Mouse (Mus musculus): Measurements from ENCODE around the gene Elp5.

Elp5 gene

GRCm38 (mm10) chr11:70014880-70015558, 32.7 kb upstream of the Elp5 start, which contains the start of gene Acadvl:
TSS of gene Acadvl (minus strand) at chr11:70015411.
- peak; percentile 78 to 83 for DNase-seq (ENCODE audit: low spot score in 2 of 2)

- no peak for DNase-seq (ENCODE audit: low spot score in 2 of 2)
These were observed 31.7 kb upstream of the Elp5 start for GRCm38 (mm10) chr11:70014051-70014450.

GRCm38 (mm10) chr11:70013408-70013807, 31.1 kb upstream of the Elp5 start:
- no peak for DNase-seq (ENCODE audit: low spot score in 2 of 2)

DNA sequence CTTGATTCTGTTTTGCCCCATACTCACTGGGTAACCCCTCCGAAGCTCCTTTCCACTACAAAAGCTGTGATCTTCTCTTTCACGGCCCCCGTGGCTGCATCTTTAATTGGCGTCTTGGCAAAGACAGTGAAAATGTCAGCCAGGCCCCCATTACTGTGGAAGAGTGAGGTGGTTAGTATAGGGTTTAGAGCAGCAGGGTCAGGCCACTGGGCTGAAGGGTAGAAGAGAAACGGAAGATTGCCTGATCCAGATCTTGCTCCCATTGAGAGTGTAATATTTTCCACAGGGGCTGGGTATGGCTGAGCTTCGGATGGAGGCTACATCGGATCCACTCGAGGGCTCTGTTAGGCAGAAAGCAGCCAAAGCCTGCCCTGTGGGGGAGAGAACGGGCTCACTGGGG, 30.6 kb upstream of the Elp5 start:
- DNase-seq (ENCODE audit: low spot score in 2 of 2): no peak

GRCm38 (mm10) chr11:70010961-70011360, 28.6 kb upstream of the Elp5 start:
- no peak for DNase-seq (ENCODE audit: low spot score in 2 of 2)

GRCm38 (mm10) chr11:70010548-70010947, 28.2 kb upstream of the Elp5 start:
- DNase-seq (ENCODE audit: low spot score in 2 of 2): no peak

- DNase-seq (ENCODE audit: low spot score in 2 of 2): no peak
These were observed 27.7 kb upstream of the Elp5 start for GRCm38 (mm10) chr11:70010033-70010432.

GRCm38 (mm10) chr11:70005521-70005920, 23.2 kb upstream of the Elp5 start:
- DNase-seq (ENCODE audit: low spot score in 2 of 2): peak in 1 of 2 experiments; percentile 45

- DNase-seq (ENCODE audit: low spot score in 2 of 2): no peak
These were observed 20.2 kb upstream of the Elp5 start for GRCm38 (mm10) chr11:70002471-70002870.

- peak; percentile 52 to 64 for DNase-seq (ENCODE audit: low spot score in 2 of 2)
These were observed 19.5 kb upstream of the Elp5 start for GRCm38 (mm10) chr11:70001865-70002264.

DNA sequence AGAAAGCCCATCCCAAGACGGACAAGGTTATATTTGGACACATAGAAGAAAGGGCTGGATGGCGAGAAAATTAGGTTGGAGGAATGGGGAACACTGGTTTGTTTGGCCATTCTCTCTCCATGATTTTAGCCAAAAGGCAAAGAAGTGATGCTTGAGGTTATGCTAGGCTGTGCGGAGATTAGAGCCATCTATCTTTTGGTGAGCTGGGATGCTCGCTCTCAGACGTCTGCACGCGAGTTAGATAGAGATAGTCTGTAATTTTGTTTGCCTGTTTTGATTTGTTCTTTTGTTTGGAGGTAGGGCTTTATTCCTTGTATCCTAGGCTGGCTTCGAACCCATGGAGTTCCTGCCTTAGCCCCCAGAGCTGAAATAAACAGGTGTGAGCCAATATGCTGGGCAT, 18.8 kb upstream of the Elp5 start:
- no peak for DNase-seq (ENCODE audit: low spot score in 2 of 2)

GRCm38 (mm10) chr11:70000396-70000898, 18.1 kb upstream of the Elp5 start, which contains the start of gene Dvl2:
TSS of gene Dvl2 (plus strand) at chr11:70000595.
- peak; percentile 86 to 88 for DNase-seq (ENCODE audit: low spot score in 2 of 2)

DNA sequence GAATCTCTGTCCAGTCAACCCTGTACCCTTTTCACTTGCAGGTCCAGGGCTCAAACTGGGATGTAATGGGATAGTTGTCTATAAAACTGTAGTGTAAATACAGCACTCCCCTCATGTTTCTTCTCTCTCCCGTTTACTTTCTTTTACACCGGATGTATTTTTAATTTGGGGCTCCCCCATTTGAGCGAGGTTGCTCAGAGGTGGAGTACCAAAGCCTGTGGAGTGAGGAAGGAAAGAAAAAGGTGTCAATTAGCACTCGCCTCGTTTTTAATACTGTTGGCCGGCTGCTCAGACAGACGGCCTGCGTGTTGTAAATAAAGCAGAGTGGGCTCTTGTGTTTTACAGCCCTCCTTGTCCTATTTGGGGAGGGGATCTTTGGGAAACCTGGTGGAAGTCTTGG, 17.3 kb upstream of the Elp5 start:
- DNase-seq (ENCODE audit: low spot score in 2 of 2): no peak

- no peak for DNase-seq (ENCODE audit: low spot score in 2 of 2)
These were observed 16.5 kb upstream of the Elp5 start for GRCm38 (mm10) chr11:69998567-69999491.

DNA sequence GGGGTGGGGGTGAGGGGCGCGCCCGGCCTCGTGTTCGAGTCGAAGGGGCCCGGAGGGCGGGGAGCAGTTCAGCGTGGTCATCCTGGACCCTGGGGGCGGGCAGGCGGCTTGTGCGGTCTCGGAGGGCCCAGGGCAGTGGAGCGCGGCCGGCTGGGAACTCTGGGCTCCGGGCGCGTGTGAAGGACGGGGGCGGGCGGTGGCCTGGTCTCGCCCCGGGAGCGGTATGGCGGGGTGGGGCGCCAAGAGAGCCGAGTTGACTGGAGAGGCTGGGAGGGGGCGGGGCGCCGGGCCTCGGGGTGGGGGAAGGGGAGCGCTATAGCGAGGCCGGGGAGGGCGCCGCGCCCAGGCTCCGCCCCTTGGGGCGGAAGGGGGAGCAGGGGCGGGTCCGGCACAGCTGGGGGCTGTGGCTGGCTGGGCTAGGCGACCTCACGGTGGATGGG, 14.8 kb upstream of the Elp5 start:
- DNase-seq (ENCODE audit: low spot score in 2 of 2): peak; percentile 85 to 94

GRCm38 (mm10) chr11:69996161-69997061, 14.1 kb upstream of the Elp5 start:
- peak; percentile 59 to 69 for DNase-seq (ENCODE audit: low spot score in 2 of 2)

DNA sequence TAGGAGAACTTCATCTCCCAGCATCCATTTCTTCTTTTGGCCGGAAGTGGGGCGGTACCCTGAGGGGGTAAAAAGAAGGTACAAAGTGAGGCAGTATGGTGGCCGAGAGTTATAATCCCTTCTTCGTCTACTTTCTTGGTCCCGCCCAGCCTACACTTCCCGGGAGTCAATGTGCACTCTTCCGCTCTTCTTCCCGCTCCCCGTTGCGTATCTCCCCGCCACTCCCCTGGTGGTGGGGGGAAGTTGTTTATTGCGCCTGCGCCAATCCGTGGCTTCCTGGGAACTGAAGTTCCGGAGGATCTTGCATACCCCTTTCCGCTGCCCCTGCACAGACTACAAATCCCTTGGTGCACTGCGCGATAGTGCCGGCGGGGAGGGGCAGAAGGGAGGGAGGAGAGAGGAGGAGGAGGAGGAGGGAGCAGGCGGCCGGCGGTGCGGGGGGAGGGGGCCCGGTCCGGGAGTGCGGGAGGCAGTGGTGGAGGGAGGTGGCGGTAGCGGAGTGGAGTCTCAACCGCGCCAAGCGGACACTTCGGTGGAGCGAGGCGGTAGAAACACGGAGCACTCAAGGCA, 13.2 kb upstream of the Elp5 start, which contains the start of gene Phf23:
TSS of gene Phf23 (plus strand) at position 387 of the 570 bp plus-strand sequence.
- DNase-seq (ENCODE audit: low spot score in 2 of 2): peak; percentile 95 to 99

GRCm38 (mm10) chr11:69994401-69995090, 12.2 kb upstream of the Elp5 start:
- no peak for DNase-seq (ENCODE audit: low spot score in 2 of 2)

DNA sequence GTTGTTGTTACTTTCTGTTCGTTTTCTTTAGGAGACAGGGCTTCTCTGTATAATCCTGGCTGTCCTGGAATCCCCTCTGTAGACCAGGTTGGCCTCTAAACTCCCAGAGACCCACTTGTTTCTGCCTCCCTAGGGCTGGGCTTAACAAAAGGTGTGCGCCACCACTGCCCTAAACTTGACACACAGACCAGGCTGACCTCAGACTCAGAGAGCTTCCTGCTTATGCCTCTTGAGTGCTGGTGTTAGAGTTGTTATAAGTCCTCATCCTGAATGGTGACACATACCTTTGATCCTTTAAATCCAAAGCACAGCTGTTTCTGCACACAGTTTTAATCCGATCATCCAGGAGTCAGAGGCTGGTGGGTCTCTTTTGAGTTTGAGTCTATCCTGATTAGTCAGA, 10.6 kb upstream of the Elp5 start:
- DNase-seq (ENCODE audit: low spot score in 2 of 2): no peak

GRCm38 (mm10) chr11:69992396-69992795, 10.1 kb upstream of the Elp5 start:
- no peak for DNase-seq (ENCODE audit: low spot score in 2 of 2)

Measured in thymus, postnatal 10 days (tissue).